Comparison of ENCODE assay signal across 8 mouse cellular contexts in the genomic region with DNA sequence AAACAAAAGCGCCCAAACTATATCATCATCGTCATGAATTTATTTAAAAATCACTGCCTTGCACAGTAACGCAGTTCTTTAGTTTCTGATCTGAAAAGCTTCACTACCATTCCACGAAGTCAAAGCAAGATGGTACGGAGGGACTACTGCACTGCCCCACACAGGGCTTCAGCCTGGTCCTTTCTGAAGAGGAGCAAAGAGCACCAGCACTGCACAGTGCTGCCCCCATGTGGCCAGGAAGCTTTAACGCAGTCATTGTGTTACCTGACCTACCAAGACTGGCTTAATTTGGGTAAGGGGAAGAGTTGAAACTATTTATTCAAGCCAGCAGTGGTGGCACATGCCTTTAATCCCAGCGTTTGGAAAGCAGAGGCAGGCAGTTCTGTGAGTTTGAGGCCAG.
DNase-seq lines count a peak whose midpoint lies in the region; ATAC-seq and TF ChIP-seq lines count a peak whose summit lies in the region.

No protein-coding gene starts in this region.

- TF ChIP-seq POLR2A in bone marrow macrophage, adult 2 months (IDR thresholded peaks at IDR 0.05; ENCODE audit: borderline replicate concordance, low read depth, low read length) = no peak
- no peak for TF ChIP-seq POLR2A in embryonic fibroblast, embryonic 13.5 days (IDR thresholded peaks at IDR 0.05; ENCODE audit: low read depth, low read length)

- H3K36me3 ChIP-seq in E14TG2a.4 (ENCODE audit: insufficient read depth, low read length) = peaks cover 8% of the 10 kb centered on the region; the same call in 1 of the 2 replicates
- no peaks in the 10 kb centered on the region; the same call in 1 of the 2 replicates for H3K36me3 ChIP-seq in midbrain, postnatal 0 days (ENCODE audit: insufficient read depth, low read length)

- ATAC-seq in midbrain, postnatal 0 days (ENCODE audit: low FRiP score) = no peak

- no peak overlapping the region for H3K4me2 ChIP-seq in midbrain, postnatal 0 days (ENCODE audit: low read depth, low read length, poor library complexity, severe bottlenecking)

- H3K27ac ChIP-seq in bone marrow macrophage, adult 2 months (ENCODE audit: insufficient read depth, low read depth, low read length) = no peak overlapping the region
- no peak overlapping the region for H3K27ac ChIP-seq in embryonic fibroblast, embryonic 13.5 days (ENCODE audit: insufficient read depth, low read length)
- H3K27ac ChIP-seq in midbrain, postnatal 0 days (ENCODE audit: low read depth, low read length) = no peak overlapping the region

- H3K27me3 ChIP-seq in E14TG2a.4 (ENCODE audit: insufficient read depth, low read length) = no peaks in the 10 kb centered on the region
- no peaks in the 10 kb centered on the region for H3K27me3 ChIP-seq in midbrain, postnatal 0 days (ENCODE audit: insufficient read depth, low read length)

- TF ChIP-seq CTCF in E14TG2a.4 (conservative IDR thresholded peaks at IDR 0.05; ENCODE audit: low read length) = peak; percentile 93
- peak; percentile 96 for TF ChIP-seq CTCF in bone marrow macrophage, adult 2 months (IDR thresholded peaks at IDR 0.05; ENCODE audit: low read depth, low read length)
- peak; percentile 92 for TF ChIP-seq CTCF in embryonic fibroblast, embryonic 13.5 days (IDR thresholded peaks at IDR 0.05; ENCODE audit: borderline replicate concordance, insufficient read depth, low read length)
- TF ChIP-seq CTCF in midbrain, postnatal 0 days (IDR thresholded peaks at IDR 0.05) = peak; percentile 96

- H3K4me1 ChIP-seq in E14TG2a.4 (replicated peaks; ENCODE audit: low read depth, low read length) = peaks cover 15% of the 10 kb centered on the region
- peaks cover 17% of the 10 kb centered on the region for H3K4me1 ChIP-seq in bone marrow macrophage, adult 2 months (ENCODE audit: control insufficient read depth, insufficient read depth, low read length)
- peaks cover 5% of the 10 kb centered on the region for H3K4me1 ChIP-seq in embryonic fibroblast, embryonic 13.5 days (ENCODE audit: control insufficient read depth, insufficient read depth, low read length)
- H3K4me1 ChIP-seq in midbrain, postnatal 0 days (ENCODE audit: insufficient read depth, low read length) = no peaks in the 10 kb centered on the region

- DNase-seq in kidney, adult 18-20 months = peak; percentile 59
- DNase-seq in kidney, adult 8-10 months = no peak
- peak; percentile 53 to 69 for DNase-seq in layer of hippocampus, postnatal 10 days (ENCODE audit: low spot score in 2 of 2)
- peak; percentile 74 for DNase-seq in midbrain, postnatal 0 days (ENCODE audit: low spot score)
- peak; percentile 51 for DNase-seq in thymus, postnatal 14 days

- H3K9ac ChIP-seq in midbrain, postnatal 0 days (replicated peaks; ENCODE audit: low read length, poor library complexity, severe bottlenecking) = no peak overlapping the region

- H3K9me3 ChIP-seq in E14TG2a.4 (ENCODE audit: low read length) = no peaks in the 10 kb centered on the region
- H3K9me3 ChIP-seq in midbrain, postnatal 0 days (ENCODE audit: low read length) = no peaks in the 10 kb centered on the region

- H3K4me3 ChIP-seq in E14TG2a.4 (replicated peaks; ENCODE audit: low read length) = no peak overlapping the region
- H3K4me3 ChIP-seq in bone marrow macrophage, adult 2 months (ENCODE audit: insufficient read depth, low read length) = no peak overlapping the region
- H3K4me3 ChIP-seq in embryonic fibroblast, embryonic 13.5 days (ENCODE audit: insufficient read depth, low read length) = no peak overlapping the region
- H3K4me3 ChIP-seq in midbrain, postnatal 0 days (ENCODE audit: low read depth, low read length) = no peak overlapping the region

- WGBS in midbrain, postnatal 0 days = 38% methylated on average over 7 of the region's 7 CpGs

Comparison
In these comparisons a context has a peak if more than half of its experiments do, and no peak if none do; other contexts are left out.
1. DNase-seq: peak in kidney, adult 18-20 months (single experiment), layer of hippocampus, postnatal 10 days (2 of 2), midbrain, postnatal 0 days (single experiment) and thymus, postnatal 14 days (single experiment); none in kidney, adult 8-10 months (0 of 2).
2. Peak in every context shown above with its lines, with median percentiles within 50 percentile points of each other: CTCF ChIP-seq.